Mouse (Mus musculus): ENCODE measurements at regions not wholly inside any gene's neighbourhood (a gene's known extent, or its start where the extent isn't known, plus 50 kb on each side); places are given as distances from the start of the nearest gene placed in this dataset.
"Not testable (repeated sequence)": the region's sequence is repeated elsewhere in the genome, so short reads cannot be mapped to it uniquely, and the experiment has no call there.

GRCm38 (mm10) chr1:164541711-164542110 is 83.6 kb upstream of the Atp1b1 start:
- no peak for DNase-seq

- no peak for DNase-seq
These were observed 80.3 kb upstream of the Atp1b1 start for GRCm38 (mm10) chr1:164538304-164539043.

- no peak for DNase-seq
These were observed 79.3 kb upstream of the Atp1b1 start for GRCm38 (mm10) chr1:164537324-164537948.

- no peak for DNase-seq
These were observed 74.0 kb upstream of the Atp1b1 start for GRCm38 (mm10) chr1:164532196-164532595.

GRCm38 (mm10) chr1:164531741-164532140 is 73.6 kb upstream of the Atp1b1 start:
- no peak for DNase-seq

GRCm38 (mm10) chr1:164526748-164527147 is 68.6 kb upstream of the Atp1b1 start:
- no peak for DNase-seq

- DNase-seq, result no peak
These were observed 64.4 kb upstream of the Atp1b1 start for GRCm38 (mm10) chr1:164522377-164523150.

- DNase-seq, result no peak
These were observed 63.4 kb upstream of the Atp1b1 start for GRCm38 (mm10) chr1:164521371-164522130.

- no peak for DNase-seq
These were observed 60.7 kb upstream of the Atp1b1 start for GRCm38 (mm10) chr1:164518866-164519265.

GRCm38 (mm10) chr1:164518308-164518707 is 60.2 kb upstream of the Atp1b1 start:
- no peak for DNase-seq

GRCm38 (mm10) chr1:164517362-164517761 is 59.2 kb upstream of the Atp1b1 start:
- DNase-seq, result not testable (repeated sequence)

GRCm38 (mm10) chr1:164511628-164512385 is 53.7 kb upstream of the Atp1b1 start:
- no peak for DNase-seq

GRCm38 (mm10) chr1:164509226-164509625 is 51.1 kb upstream of the Atp1b1 start:
- DNase-seq, result no peak

GRCm38 (mm10) chr1:164508556-164508955 is 50.4 kb upstream of the Atp1b1 start:
- DNase-seq, result no peak

- DNase-seq, result no peak
These were observed 50.0 kb upstream of the Atp1b1 start for GRCm38 (mm10) chr1:164508106-164508505.

All from kidney, adult 9 months (tissue).